Mouse (Mus musculus) hindbrain, postnatal 0 days (tissue): ENCODE results near the gene Lingo1. TPM values are rescaled to one million over a fixed set of nuclear protein-coding genes. Genes with fewer than 3 reads are reported as not detected.

Experiments
- ATAC-seq: fragments of 200-750 bp; cut with Nextera tagmentation; 2 replicates; pipeline ENCODE4 v1.8.0; 2017; ENCODE audit warnings: mild to moderate bottlenecking, moderate TSS enrichment, moderate library complexity
- DNase-seq: peaks from one replicate; pipeline ENCODE4 v3.0.0-alpha.2; 2015; ENCODE audit warnings: low spot score
- H3K27ac ChIP-seq: fragments of 300-500 bp; sonication (generic); 2 replicates; pipeline ENCODE4 v1.5.1; 2014; ENCODE audit warnings: mild to moderate bottlenecking
- H3K27me3 ChIP-seq: fragments of 300-500 bp; sonication (generic); 2 replicates; pipeline ENCODE4 v1.6.1; 2014; ENCODE audit warnings: low read length, mixed read lengths; ENCODE audit not compliant: insufficient read depth
- H3K36me3 ChIP-seq: fragments of 300-500 bp; sonication (generic); 2 replicates; pipeline ENCODE4 v1.6.1; 2014; ENCODE audit warnings: low read length, mixed read lengths; ENCODE audit not compliant: insufficient read depth
- H3K4me1 ChIP-seq: fragments of 300-500 bp; sonication (generic); 2 replicates; pipeline ENCODE4 v1.6.1; 2014; ENCODE audit warnings: antibody characterized with exemption, low read length, mixed read lengths; ENCODE audit not compliant: insufficient read depth
- H3K4me2 ChIP-seq: fragments of 300-500 bp; sonication (generic); 2 replicates; pipeline ENCODE4 v1.6.1; 2014; ENCODE audit warnings: low read depth, mild to moderate bottlenecking, low read length, moderate library complexity, mixed read lengths
- H3K4me3 ChIP-seq: fragments of 300-500 bp; sonication (generic); 2 replicates; pipeline ENCODE4 v1.5.1; 2014; ENCODE audit warnings: low read length
- H3K9ac ChIP-seq: fragments of 300-500 bp; sonication (generic); replicated peaks from 2 replicates; pipeline ENCODE4 v1.6.1; 2014; ENCODE audit warnings: mild to moderate bottlenecking, low read length, moderate library complexity, mixed read lengths
- H3K9me3 ChIP-seq: fragments of 300-500 bp; sonication (generic); 2 replicates; pipeline ENCODE4 v1.6.1; 2016; ENCODE audit warnings: low read length, mixed read lengths
- CTCF ChIP-seq: IDR thresholded peaks from 2 replicates; pipeline ENCODE4 v1.5.1; 2016; ENCODE audit warnings: antibody characterized with exemption, control low read depth, low read depth
- WGBS: fragments of 180-500 bp; shearing (Covaris S2); extraction: QIAGEN DNeasy Blood & Tissue Kit; methylation state at CpG from one replicate; pipeline ENCODE4 v1.1.7; 2014; 5-methylcytosine and 5-hydroxymethylcytosine counted together
- polyA plus RNA-seq: library from polyadenylated mRNA; unstranded; fragments of >200 nt; fragmentation: Nextera tagmentation; extraction: Ambion mirVana; gene quantifications from 2 replicates; pipeline ENCODE4 v1.2.1, GENCODE M21; 2015
- total RNA-seq: library from RNA; depleted of rRNA; stranded (reverse); fragments of >200 nt; gene quantifications from 2 replicates; pipeline ENCODE4 v1.2.3, GENCODE M21; 2014

The Lingo1 gene
- total and polyA plus RNA-seq, 2 experiments from 2014 or later, result 88.6 to 181 TPM

DNA sequence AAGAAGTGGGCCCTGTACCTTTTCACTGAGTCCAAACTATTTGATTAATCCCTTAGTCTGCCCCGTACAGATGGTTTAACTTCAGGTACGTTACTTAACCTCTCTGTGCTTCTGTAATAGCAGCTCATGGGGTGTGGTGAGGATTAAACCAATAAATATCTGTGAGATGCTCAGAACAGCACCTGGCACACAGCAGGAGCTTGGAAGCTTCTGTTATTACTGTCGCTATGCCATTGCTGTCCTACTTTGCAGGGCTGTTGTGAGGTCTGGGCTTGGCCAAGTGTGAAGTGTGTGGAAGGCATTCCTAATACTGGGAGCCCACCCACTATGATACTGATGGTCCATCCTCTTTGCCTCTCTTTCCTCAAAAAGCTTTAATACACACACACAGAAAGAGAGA, 80.2 kb downstream of the Lingo1 start:
- H3K4me1 ChIP-seq, result no peaks in the 10 kb centered on the region
- no peak overlapping the region for H3K9ac ChIP-seq
- H3K4me2 ChIP-seq, result no peak overlapping the region
- peak; percentile 28; the same call in 1 of the 2 replicates for ATAC-seq
- no peak overlapping the region for H3K27ac ChIP-seq
- 58% methylated on average over 3 of the region's 3 CpGs for WGBS
- H3K4me3 ChIP-seq, result no peak overlapping the region
- no peaks in the 10 kb centered on the region for H3K36me3 ChIP-seq
- H3K9me3 ChIP-seq, result no peaks in the 10 kb centered on the region
- no peak for DNase-seq
- H3K27me3 ChIP-seq, result no peaks in the 10 kb centered on the region
- no peak for TF ChIP-seq CTCF

DNA sequence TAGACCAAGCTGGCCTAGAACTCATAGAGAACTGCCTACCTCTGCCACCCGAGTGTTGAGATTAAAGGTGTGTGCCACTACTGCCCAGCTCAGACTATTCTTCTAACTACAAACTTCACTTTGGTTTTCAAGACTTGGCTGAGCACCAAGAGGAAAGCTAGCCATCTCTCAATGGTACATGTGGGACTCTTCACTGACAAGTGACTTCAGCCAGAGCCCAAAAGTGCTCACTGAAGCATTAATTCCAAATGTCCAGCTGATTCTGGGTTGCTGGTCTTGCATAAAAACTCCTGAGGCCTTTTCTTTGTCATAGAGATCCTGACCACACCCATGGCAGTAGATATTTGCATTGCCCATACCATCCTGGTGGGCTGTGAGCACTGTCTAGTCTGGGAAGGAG, 81.9 kb downstream of the Lingo1 start:
- TF ChIP-seq CTCF, result no peak
- Histone ChIP-seq H3K36me3 (no peaks in the 10 kb centered on the region), H3K9ac (no peak overlapping the region), H3K9me3 (no peaks in the 10 kb centered on the region), H3K27ac (no peak overlapping the region), H3K4me3 (no peak overlapping the region), H3K27me3 (no peaks in the 10 kb centered on the region), H3K4me1 (no peaks in the 10 kb centered on the region), H3K4me2 (no peak overlapping the region)
- WGBS, result 78% methylated on average over 1 of the region's 1 CpGs
- no peak for ATAC-seq
- no peak for DNase-seq

DNA sequence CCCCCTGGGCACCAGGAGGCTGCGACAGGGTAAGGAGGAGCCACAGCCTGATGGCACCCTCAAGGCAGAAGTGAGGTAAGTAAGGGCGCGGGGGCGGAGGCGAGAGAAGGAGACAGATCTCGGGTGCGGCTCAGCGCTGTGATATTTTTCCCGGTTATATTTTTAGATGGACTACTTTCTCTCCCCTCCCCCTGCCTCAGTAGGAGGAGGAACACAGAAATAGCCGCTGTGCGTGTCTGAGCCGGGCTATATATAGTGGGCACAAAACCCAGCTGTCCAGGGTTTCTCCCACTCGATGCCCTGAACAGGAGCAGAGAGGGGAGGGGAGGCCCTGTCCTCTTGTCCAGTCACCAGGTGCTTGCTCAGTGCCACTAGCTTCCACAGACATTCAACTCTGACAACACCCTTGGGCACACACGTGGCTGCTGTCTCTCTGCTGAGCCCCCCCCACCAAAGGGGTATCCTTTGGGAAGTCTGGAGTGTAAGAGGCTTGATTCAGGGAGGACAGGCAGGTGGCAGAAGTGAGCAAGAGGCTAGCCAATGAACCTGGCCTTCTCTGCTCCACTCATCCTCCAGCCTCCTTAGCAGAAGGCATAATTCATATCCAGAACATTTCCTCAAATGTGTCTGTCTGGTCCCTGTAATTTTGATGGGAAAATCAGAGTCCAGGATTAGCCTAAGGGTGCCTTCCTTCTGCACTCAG, 83.5 kb downstream of the Lingo1 start:
- no peaks in the 10 kb centered on the region for H3K27me3 ChIP-seq
- WGBS, result 83% methylated on average over 14 of the region's 14 CpGs
- TF ChIP-seq CTCF, result peak; percentile 44
- H3K27ac ChIP-seq, result no peak overlapping the region
- H3K9ac ChIP-seq, result no peak overlapping the region
- H3K4me3 ChIP-seq, result no peak overlapping the region
- H3K4me1 ChIP-seq, result no peaks in the 10 kb centered on the region
- no peak overlapping the region for H3K4me2 ChIP-seq
- no peak for DNase-seq
- H3K9me3 ChIP-seq, result no peaks in the 10 kb centered on the region
- no peaks in the 10 kb centered on the region for H3K36me3 ChIP-seq
- peak; percentile 46; the same call in 1 of the 2 replicates for ATAC-seq

DNA sequence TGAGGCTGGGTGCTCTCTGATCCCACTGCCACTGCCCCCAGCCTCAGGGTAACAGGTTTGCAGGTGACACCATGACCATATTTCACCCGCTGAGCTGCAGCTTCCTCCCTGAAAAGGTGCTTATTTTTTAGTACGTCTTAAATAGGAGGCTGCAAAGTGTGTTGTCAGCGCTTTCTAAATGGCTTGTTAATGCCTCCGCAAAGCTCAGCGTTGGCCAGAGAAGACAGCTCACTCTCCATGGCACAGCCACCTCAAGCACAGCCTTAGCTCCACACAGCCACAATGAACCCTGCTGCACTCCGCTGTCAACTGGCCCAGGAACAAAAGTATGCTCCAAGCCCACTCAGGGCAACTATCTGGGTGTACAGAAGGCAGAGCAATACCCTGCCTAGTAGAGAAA, 85.3 kb downstream of the Lingo1 start:
- Histone ChIP-seq H3K4me1 (no peaks in the 10 kb centered on the region), H3K36me3 (no peaks in the 10 kb centered on the region), H3K4me3 (no peak overlapping the region), H3K9me3 (no peaks in the 10 kb centered on the region), H3K27me3 (no peaks in the 10 kb centered on the region), H3K27ac (no peak overlapping the region), H3K9ac (no peak overlapping the region), H3K4me2 (no peak overlapping the region)
- no peak for DNase-seq
- TF ChIP-seq CTCF, result no peak
- WGBS, result 67% methylated on average over 6 of the region's 6 CpGs
- no peak for ATAC-seq

DNA sequence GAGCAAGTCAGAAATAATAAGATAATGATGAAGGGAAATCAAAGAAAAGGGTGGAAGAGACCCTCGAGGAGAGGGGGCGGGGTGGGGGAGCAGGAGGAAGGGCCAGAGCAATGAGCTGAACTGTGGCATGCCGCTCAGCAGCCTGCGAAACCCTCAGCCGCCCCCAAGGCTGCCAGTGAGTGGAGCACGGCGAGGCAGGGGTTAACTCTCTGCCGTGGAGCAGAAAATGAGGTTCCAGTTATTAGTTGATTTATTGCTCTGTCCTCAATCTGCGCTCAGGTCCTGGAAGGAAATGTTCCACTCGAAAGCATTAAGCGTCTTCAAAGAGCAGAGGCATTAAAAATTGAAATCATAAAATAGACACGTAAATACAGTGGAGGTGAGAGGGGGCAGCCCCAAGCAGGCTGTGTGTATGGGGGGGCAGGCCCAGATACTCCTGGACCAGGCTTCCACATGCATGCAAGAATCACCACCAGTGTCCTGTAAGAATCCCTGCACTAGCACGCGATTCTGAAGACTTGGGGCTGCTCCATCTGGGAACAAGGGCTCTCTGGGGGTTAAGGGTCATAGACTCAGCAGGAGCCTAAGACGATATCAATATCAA, 89.7 kb downstream of the Lingo1 start:
- H3K4me2 ChIP-seq, result no peak overlapping the region
- H3K36me3 ChIP-seq, result no peaks in the 10 kb centered on the region
- no peak overlapping the region for H3K27ac ChIP-seq
- no peak for TF ChIP-seq CTCF
- H3K9ac ChIP-seq, result no peak overlapping the region
- no peaks in the 10 kb centered on the region for H3K27me3 ChIP-seq
- no peaks in the 10 kb centered on the region for H3K4me1 ChIP-seq
- ATAC-seq (peak; percentile 25; the same call in 1 of the 2 replicates), DNase-seq (peak; percentile 43)
- 44% methylated on average over 15 of the region's 15 CpGs for WGBS
- no peak overlapping the region for H3K4me3 ChIP-seq
- no peaks in the 10 kb centered on the region for H3K9me3 ChIP-seq

DNA sequence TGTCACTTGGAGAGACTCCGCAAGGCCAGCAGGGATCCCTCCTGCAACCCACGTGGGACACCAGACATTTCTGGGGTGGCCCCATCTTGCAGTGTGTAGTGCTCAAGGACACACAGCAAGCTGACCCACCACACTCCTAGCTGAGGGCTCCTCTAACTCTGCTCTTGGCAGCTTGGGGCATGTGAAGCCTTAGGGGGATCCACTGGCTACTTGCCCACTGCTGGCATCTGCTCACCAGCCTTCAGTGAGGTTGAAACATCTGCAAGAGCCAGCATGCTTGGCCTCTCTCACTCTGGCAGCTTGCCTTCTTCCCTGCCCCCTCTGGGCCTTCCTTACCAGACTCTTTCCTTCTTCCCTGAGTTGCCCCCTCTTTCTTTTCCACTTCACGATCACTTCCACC, 94.9 kb downstream of the Lingo1 start:
- Histone ChIP-seq H3K27me3 (no peaks in the 10 kb centered on the region), H3K27ac (no peak overlapping the region), H3K4me1 (no peaks in the 10 kb centered on the region), H3K9ac (no peak overlapping the region), H3K4me3 (no peak overlapping the region), H3K36me3 (no peaks in the 10 kb centered on the region), H3K9me3 (no peaks in the 10 kb centered on the region), H3K4me2 (no peak overlapping the region)
- no peak for TF ChIP-seq CTCF
- WGBS, result 30% methylated on average over 3 of the region's 3 CpGs
- ATAC-seq (peak; percentile 71), DNase-seq (peak; percentile 85)

DNA sequence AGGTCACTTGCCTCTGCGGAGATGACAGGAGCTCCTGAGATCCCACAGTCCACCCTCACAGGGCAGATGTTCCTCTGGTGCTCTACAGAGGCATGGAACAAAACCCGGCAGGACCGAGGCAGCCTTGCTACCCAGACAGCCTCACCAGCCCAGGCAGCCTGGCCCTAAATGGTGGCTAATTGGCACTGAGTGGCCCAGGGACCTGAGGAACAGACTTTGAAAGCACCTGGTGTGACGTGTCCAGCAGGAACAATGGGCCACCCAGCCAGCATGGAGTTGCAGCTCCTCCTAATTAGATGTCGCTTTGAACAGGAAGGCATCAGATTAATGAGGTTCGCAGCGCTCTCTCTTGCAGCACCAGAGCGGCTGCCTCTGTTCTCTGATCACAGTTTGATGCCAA, 95.4 kb downstream of the Lingo1 start:
- DNase-seq, result peak; percentile 31
- TF ChIP-seq CTCF, result no peak
- no peaks in the 10 kb centered on the region for H3K9me3 ChIP-seq

More for the DNA sequence above, 95.4 kb downstream of the Lingo1 start:
- H3K27ac ChIP-seq, result peak overlapping the region; percentile 11; the same call in 1 of the 2 replicates
- H3K36me3 ChIP-seq, result no peaks in the 10 kb centered on the region
- WGBS, result 48% methylated on average over 8 of the region's 8 CpGs
- no peak overlapping the region for H3K9ac ChIP-seq
- no peak for ATAC-seq
- H3K4me3 ChIP-seq, result no peak overlapping the region
- no peaks in the 10 kb centered on the region for H3K27me3 ChIP-seq
- H3K4me1 ChIP-seq, result no peaks in the 10 kb centered on the region
- no peak overlapping the region for H3K4me2 ChIP-seq
